Mouse (Mus musculus) thymus, adult 18-20 months (tissue): ENCODE measurements around the gene Eml1.

Experiments used
- DNase-seq, 2 experiments: peaks; one replicate each; pipeline ENCODE4 v3.0.0; 2022; ENCODE audit warnings: mixed read lengths in 2 of 2

The Eml1 gene

GRCm38 (mm10) chr12:108374689-108375088, 3.9 kb downstream of the Eml1 start:
- DNase-seq, result no peak

GRCm38 (mm10) chr12:108378379-108379133, 7.8 kb downstream of the Eml1 start:
- DNase-seq, result no peak

- no peak for DNase-seq
These were observed 15.9 kb downstream of the Eml1 start for GRCm38 (mm10) chr12:108386476-108387232.

GRCm38 (mm10) chr12:108389718-108390117, 19.0 kb downstream of the Eml1 start:
- DNase-seq, result no peak

GRCm38 (mm10) chr12:108392254-108393044, 21.7 kb downstream of the Eml1 start:
- no peak for DNase-seq

- no peak for DNase-seq
These were observed 22.3 kb downstream of the Eml1 start for GRCm38 (mm10) chr12:108393082-108393481.

GRCm38 (mm10) chr12:108393637-108394036, 22.9 kb downstream of the Eml1 start:
- DNase-seq, result peak in 1 of 2 experiments; percentile 8

- DNase-seq, result no peak
These were observed 24.0 kb downstream of the Eml1 start for GRCm38 (mm10) chr12:108394534-108395284.

GRCm38 (mm10) chr12:108395285-108395660, 24.5 kb downstream of the Eml1 start:
- DNase-seq, result no peak

- DNase-seq, result no peak
These were observed 25.6 kb downstream of the Eml1 start for GRCm38 (mm10) chr12:108396081-108396947.

GRCm38 (mm10) chr12:108398681-108399080, 27.9 kb downstream of the Eml1 start:
- no peak for DNase-seq

GRCm38 (mm10) chr12:108399191-108399590, 28.4 kb downstream of the Eml1 start:
- DNase-seq, result no peak

GRCm38 (mm10) chr12:108400951-108401350, 30.2 kb downstream of the Eml1 start:
- no peak for DNase-seq

GRCm38 (mm10) chr12:108403957-108404356, 33.2 kb downstream of the Eml1 start:
- DNase-seq, result no peak

GRCm38 (mm10) chr12:108409100-108409499, 38.3 kb downstream of the Eml1 start:
- no peak for DNase-seq

- DNase-seq, result no peak
These were observed 39.9 kb downstream of the Eml1 start for GRCm38 (mm10) chr12:108410416-108411208.

- DNase-seq, result no peak
These were observed 44.2 kb downstream of the Eml1 start for GRCm38 (mm10) chr12:108414932-108415331.

GRCm38 (mm10) chr12:108419570-108419969, 48.8 kb downstream of the Eml1 start:
- DNase-seq, result no peak

- DNase-seq, result no peak
These were observed 50.7 kb downstream of the Eml1 start for GRCm38 (mm10) chr12:108421477-108421876.

- DNase-seq, result no peak
These were observed 51.7 kb downstream of the Eml1 start for GRCm38 (mm10) chr12:108422495-108422857.
